Mouse (Mus musculus) urinary bladder, postnatal 10 days (tissue): Measurements from ENCODE around the gene Dnajb12.

ENCODE experiments used
- DNase-seq: peaks from one replicate; pipeline ENCODE4 v3.0.0; 2022; ENCODE audit warnings: low spot score

The Dnajb12 gene

GRCm38 (mm10) chr10:59919494-59920181 is 40.3 kb downstream of the Dnajb12 start:
- DNase-seq: no peak

GRCm38 (mm10) chr10:59920485-59920809 is 41.1 kb downstream of the Dnajb12 start:
- DNase-seq: no peak

- DNase-seq: no peak
Measured at GRCm38 (mm10) chr10:59920810-59921681, 41.7 kb downstream of the Dnajb12 start.

GRCm38 (mm10) chr10:59923493-59923892 is 44.1 kb downstream of the Dnajb12 start:
- DNase-seq: no peak

- DNase-seq: no peak
Measured at GRCm38 (mm10) chr10:59924305-59924704, 44.9 kb downstream of the Dnajb12 start.

GRCm38 (mm10) chr10:59929205-59929604 is 49.8 kb downstream of the Dnajb12 start:
- DNase-seq: no peak

- DNase-seq: no peak
Measured at GRCm38 (mm10) chr10:59930996-59931395, 51.6 kb downstream of the Dnajb12 start.

GRCm38 (mm10) chr10:59932521-59932920 is 53.2 kb downstream of the Dnajb12 start:
- no peak for DNase-seq

GRCm38 (mm10) chr10:59934039-59934438 is 54.7 kb downstream of the Dnajb12 start:
- DNase-seq: no peak

- DNase-seq: no peak
Measured at GRCm38 (mm10) chr10:59936058-59936856, 56.9 kb downstream of the Dnajb12 start.

GRCm38 (mm10) chr10:59938662-59939061 is 59.3 kb downstream of the Dnajb12 start:
- no peak for DNase-seq

- no peak for DNase-seq
Measured at GRCm38 (mm10) chr10:59939081-59939480, 59.7 kb downstream of the Dnajb12 start.

GRCm38 (mm10) chr10:59942281-59942846 is 63.0 kb downstream of the Dnajb12 start:
- no peak for DNase-seq

GRCm38 (mm10) chr10:59942847-59943420 is 63.6 kb downstream of the Dnajb12 start:
- DNase-seq: no peak

GRCm38 (mm10) chr10:59943421-59943989 is 64.1 kb downstream of the Dnajb12 start:
- DNase-seq: no peak

GRCm38 (mm10) chr10:59945416-59945815 is 66.1 kb downstream of the Dnajb12 start:
- no peak for DNase-seq

GRCm38 (mm10) chr10:59946362-59946761 is 67.0 kb downstream of the Dnajb12 start:
- no peak for DNase-seq

- DNase-seq: no peak
Measured at GRCm38 (mm10) chr10:59947296-59948073, 68.1 kb downstream of the Dnajb12 start.

GRCm38 (mm10) chr10:59948363-59949254 is 69.3 kb downstream of the Dnajb12 start:
- DNase-seq: no peak
